Mouse (Mus musculus) lung, postnatal 25 days (tissue): Measurements from ENCODE around the gene Rgs19.
A peak's percentile ranks its signal among the peaks of the same experiment; 100 is the strongest.

Experiments used
- DNase-seq: peaks from one replicate; pipeline ENCODE4 v3.0.0; 2022; ENCODE audit warnings: low spot score

Rgs19 gene

DNA sequence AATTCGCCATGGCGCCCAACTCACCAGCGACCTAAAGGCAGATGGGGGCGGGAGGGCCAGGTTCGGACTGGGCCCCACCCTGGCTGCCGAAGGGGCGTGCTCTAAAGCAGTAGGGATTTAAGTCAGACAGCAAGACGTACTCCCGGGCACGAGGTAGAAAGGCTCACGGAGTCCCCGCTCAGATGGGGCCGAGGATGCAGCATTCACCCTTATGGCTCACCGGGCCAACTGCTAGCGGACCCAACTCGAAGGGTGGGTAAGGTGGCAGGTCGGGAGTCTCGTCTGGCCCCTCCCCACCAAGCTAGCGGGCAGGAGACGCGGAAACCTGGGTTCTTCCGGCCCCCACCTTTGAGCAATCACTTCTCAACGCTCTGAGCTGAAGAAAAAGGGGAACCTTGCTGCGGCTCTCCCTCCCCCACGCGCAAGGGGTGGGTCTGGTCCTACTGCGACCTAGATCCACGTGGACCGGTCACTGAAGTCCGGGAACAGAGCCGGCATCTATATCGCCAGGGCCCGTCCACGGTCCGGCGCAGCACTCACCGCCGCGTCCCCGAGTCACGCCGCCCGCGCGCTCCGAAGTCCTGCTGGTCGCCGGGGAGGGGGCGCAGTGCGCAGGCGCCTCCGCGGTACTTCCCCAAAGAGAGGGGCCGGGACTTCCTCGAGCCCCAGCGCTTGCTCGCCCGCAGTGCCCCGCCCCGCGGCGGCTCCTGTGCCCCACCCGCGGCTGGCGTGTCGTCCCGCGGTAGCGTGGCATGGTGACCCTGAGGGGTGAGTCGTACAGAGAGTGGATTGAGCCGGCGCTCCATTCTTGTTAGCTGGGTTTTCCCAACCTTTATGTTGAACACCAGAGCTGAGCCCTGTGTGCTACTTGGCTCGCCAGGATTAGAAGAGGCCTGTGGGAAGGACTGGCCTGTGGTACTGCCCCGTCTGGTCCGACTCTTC lies at the start of gene Rgs19:
TSS of gene Rgs19 (minus strand) at position 639 of the 942 bp plus-strand sequence.
- peak; percentile 87 for DNase-seq

DNA sequence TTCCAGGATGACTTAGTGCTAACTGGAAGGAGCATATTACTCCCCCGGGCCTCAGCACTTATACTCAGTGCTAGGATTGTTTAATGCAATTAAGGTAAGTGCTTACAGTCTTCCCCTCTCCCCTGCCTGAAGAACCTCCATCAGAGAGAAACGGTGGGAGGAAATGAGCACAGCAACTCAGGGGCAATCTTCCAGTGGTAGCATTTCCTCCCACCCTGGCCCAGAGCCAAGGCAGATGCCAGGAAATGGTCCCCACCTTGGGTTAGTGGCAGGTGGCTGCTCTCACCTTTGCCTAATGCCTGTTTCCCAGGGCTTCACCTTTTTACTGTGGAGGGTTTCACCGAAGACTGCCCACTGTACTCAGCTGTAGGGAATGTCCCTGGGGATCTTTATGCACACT lies 36.3 kb upstream of the Rgs19 start:
- no peak for DNase-seq

DNA sequence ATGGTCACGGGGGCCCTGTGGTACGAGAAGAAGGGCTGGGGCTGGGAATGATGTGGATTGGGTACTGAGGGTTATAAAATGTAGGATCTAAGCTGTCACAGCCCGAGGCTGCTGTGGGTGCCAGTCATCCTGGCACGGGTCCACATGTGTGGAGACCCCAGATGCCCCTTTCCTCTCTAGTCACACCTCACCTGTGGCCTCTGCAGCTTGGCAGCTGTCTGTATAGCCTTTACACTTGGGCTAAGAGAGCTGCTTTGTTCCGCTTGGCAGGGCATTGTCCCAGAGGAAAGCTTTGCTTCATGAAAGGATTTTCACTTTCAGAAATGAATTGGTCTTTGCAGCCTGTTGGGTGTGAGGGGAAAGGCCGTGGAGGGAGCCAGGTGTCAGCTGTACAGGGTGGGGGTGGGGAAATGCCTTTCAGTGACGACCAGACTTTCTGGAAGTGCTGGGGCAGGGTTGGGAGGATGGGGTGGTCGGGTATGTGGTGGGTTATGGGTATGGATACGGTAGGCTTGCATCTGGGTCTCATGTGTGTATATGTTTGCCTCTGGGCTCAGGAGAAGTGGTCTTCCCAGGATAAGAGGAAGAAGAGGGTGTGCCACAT lies 34.0 kb upstream of the Rgs19 start:
- no peak for DNase-seq

GRCm38 (mm10) chr2:181722213-181722612 lies 28.4 kb upstream of the Rgs19 start:
- DNase-seq, result peak; percentile 8

DNA sequence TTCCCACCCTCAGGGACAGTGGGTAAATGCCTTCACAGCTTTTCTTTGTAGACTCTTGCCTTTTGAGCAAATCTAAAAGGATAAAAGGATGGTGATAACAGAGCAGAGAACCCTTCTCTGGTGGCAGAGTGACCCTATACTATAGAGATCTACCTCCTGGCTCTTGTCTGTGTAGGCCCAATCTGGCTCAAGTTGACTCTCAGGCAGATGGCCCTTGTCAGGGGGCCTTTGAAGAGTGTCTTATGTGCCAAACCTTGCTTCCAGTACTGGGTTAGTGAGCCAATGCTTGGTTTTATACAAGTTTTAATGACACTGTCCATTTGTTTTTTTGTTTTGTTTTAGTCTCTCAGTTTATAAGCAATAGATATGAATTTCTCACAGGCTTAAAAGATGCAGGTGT lies 27.4 kb upstream of the Rgs19 start:
- DNase-seq, result no peak

DNA sequence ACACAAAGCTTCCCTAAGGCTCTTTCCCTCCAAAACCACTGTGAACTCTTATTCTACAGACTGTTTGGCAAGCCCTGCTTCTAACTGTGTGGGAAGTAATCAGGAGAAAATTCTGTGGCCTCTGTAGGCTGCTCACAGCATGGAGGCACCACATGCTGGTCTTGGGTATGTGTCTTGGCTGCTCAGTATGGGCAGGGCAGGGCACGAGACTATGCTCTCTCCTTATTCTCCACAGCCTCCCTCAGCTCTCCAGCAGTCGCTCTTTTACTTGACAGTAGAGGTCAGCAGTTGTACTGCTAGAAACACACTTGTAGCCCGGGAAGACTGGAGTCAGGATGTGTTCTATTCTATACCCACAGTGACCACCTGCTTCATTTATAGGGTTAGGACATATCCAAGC lies 26.3 kb upstream of the Rgs19 start:
- no peak for DNase-seq

- DNase-seq, result no peak
These were observed 23.2 kb upstream of the Rgs19 start for GRCm38 (mm10) chr2:181716991-181717390.

DNA sequence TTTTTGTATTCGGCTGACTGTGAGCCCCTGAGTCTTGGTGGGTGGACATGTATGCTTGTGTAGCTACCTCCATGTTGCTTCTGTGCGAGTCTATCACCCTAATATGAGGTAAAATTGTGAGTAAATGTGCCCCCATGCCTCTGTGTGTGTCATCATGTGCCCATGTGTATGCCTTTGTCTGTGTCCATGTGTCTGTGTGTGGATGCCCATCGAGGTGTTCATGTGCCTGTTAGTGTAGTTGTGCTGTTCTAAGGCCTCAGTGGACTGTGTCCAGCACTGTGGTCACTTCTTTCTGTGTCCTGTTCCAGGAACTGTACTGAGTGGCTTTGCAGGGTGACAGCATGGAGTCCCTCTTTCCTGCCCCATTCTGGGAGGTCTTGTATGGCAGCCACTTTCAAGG lies 21.6 kb upstream of the Rgs19 start:
- DNase-seq, result no peak

DNA sequence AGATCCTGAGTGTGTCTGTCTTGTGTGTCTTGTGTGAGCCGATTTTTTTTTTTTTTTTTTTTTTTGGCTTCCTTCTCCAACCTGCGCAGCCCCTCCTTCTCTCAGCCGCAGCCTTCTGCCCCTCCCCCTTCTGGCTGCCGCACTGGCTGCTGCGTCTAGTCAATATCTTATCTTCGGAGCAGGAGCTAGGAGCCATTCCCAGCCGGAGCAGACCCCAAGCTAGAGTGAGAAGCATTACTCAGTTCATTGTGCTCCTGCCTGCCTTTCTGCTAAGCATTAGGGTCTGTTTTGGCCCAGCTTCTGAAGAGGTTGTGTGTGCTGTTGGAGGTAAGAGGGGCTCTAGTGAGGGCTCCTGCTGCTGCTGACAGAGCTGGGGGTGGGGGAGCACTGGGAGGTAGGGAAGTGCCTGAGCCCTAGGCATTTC lies 21.1 kb upstream of the Rgs19 start, which contains the start of gene Oprl1:
TSS of gene Oprl1 (plus strand) at position 114 of the 424 bp plus-strand sequence.
- no peak for DNase-seq

DNA sequence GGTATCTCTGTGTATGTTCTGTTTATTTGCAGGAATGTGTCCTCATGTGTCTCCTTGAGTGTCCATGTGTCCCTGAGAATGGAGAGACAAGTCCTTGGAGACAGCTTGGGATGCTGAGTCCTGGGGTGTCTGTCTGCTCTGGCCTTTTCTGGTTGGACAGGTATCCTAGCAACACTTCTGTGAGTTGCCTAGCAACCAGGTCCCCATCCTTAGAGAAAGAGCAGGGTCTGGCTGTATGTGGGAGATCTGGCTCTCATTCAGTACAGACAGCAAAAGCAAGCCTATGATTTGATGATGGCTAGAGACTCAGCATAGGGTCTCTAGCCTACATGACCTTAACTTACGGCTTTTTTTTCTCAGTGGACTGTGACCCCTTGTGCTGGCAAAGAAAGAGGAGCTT lies 20.0 kb upstream of the Rgs19 start:
- DNase-seq, result no peak

- DNase-seq, result peak; percentile 36
These were observed 12.9 kb upstream of the Rgs19 start for GRCm38 (mm10) chr2:181706668-181707067.

- DNase-seq, result no peak
These were observed 4.5 kb upstream of the Rgs19 start, which contains the start of gene Lkaaear1 for GRCm38 (mm10) chr2:181698241-181698640. Lkaaear1 (minus strand) TSS chr2:181698442.

- no peak for DNase-seq
These were observed 3.1 kb upstream of the Rgs19 start for GRCm38 (mm10) chr2:181696801-181697420.

DNA sequence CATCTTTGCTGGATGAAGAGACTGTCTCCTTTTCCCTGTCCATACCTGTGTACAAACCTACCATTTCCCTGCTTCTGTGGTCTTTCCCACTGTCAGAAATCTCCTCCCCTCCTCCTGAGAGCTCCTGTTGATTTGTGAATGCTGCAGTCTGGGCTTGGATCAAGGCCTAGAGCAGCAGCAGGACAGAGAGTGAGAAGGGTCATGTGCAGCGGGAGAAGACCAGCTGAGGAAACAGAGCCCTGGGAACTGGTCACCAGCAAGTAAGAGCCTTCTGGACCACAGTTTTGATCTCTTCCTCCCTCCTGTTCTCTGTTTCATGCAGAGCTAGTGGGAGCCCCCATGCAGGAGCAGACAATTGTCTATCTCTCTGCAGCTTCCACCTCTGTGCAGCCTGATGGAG lies 2.0 kb upstream of the Rgs19 start:
- no peak for DNase-seq

- no peak for DNase-seq
These were observed 804 bp upstream of the Rgs19 start for GRCm38 (mm10) chr2:181694581-181694980.

GRCm38 (mm10) chr2:181692304-181692703 lies 1.5 kb downstream of the Rgs19 start:
- no peak for DNase-seq

DNA sequence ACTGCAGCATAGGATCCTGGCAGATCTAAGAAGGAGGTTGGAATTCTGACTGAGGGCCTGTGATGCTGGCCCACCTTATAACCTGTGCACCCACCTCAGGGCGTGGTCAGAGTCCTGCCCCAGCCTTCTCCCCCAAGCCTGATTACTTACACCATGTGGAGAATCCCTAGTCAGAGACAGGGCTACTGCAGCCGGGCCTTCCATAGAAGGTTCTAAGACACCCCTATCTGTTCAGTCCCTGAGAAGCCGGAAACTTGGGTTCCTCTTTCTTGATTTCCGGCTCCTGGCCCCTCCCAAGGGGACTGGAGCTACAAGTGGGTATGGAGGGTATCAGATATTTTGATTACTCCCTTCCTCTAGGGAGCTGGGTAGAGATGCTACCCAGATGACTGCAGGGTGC lies 2.2 kb downstream of the Rgs19 start:
- no peak for DNase-seq

GRCm38 (mm10) chr2:181691083-181691482 lies 2.7 kb downstream of the Rgs19 start:
- no peak for DNase-seq

DNA sequence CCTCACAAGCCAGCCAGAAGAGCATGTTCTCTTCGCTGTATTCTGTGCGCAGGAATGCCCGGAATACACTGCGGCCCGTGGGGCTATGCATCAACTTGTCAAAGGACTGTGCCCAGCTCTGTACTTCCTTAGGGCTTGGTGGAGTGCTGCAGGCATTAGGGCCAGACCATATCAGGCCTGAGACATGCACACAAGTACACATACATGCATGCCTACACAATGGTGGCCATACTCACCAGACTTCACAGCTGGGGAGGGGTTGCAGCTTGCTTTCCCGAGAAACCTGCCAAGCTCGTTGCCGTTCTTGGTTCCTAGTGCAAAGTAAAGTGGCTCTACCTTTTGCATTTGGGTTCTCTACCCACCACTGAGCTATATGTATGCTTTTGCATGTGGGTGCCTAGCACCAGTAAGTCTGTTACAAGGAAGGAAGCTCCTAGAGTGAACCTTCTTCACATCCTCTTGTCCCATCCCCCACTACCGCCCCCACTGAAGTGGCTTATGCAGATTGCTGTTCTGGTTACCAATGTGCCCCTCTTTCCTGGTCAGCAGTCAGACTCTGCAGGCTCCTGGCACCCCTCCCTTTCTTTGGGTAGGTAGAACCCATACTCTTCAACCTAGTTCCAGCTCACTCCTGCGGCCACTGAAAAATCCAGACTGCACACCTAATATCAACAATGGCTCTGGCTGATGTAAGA lies 4.2 kb downstream of the Rgs19 start:
- DNase-seq, result no peak

DNA sequence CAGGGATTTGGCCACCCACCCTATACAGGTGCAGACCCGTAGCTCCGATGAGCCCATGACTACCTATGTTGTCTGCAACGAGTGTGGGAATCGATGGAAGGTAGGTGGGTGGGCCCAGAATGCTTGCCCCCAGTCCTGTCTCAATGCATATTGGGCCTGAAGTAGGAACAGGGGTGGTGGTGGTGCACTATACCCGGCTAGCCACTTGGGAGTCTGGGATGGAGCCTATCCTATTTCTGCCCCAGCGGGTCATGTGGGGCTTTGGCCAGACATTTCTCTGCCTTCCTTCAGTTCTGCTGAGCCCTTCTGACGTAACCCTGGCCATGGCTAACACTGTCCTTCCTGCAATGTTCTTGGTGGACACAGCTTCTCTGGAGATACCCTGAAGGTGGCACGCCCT lies 6.2 kb downstream of the Rgs19 start:
- no peak for DNase-seq

DNA sequence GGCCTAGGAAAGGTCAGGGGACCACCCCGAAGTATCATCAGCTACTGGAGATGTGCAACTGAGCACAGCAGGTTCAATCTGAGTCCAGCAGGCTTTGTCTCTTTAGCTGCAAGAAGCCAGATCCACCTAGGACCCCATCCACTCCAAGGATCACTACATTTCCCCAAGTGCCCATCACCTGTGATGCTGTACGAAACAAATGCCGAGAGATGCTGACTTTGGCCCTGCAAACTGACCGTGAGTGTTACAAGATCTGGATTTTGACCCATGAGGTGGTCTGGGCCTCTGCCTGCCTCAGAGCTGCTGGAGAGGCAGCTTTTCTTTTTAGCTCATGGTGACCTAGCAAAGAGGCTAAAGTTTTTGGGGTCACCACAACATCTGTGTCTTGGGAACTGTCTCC lies 8.1 kb downstream of the Rgs19 start:
- no peak for DNase-seq

DNA sequence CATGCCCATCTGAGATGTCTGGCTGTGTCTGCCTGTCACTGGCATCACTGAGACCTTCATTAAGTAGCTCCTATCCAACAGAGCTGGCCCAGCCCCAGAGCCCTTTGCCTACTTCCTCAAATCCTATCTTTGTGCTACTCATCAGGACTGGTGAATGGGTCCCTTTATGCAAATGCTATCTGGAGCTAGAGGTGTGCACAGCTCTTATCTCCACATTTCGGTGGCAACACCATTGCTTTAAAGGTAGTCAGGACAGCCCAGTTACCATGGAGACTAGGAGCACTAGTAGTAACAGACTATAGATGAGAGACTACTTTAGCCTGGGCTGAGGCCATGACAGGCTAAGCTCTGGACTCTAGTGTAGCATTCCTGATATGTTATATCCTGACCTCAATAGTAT lies 9.1 kb downstream of the Rgs19 start:
- no peak for DNase-seq
